Mouse (Mus musculus) spleen, adult 2 months (tissue): ENCODE data around the gene Dcxr.

Experiments used
- CTCF ChIP-seq: fragments of 200-500 bp; IDR thresholded peaks from 2 replicates; pipeline ENCODE4 v1.5.1; 2011; ENCODE audit warnings: mild to moderate bottlenecking, inconsistent platforms; ENCODE audit not compliant: insufficient read depth, insufficient read length, insufficient replicate concordance; ENCODE audit errors: extremely low read depth
- POLR2A ChIP-seq: fragments of 200-500 bp; IDR thresholded peaks from 2 replicates; pipeline ENCODE4 v1.6.1; 2011; ENCODE audit warnings: low read depth, low read length, inconsistent platforms

DNA sequence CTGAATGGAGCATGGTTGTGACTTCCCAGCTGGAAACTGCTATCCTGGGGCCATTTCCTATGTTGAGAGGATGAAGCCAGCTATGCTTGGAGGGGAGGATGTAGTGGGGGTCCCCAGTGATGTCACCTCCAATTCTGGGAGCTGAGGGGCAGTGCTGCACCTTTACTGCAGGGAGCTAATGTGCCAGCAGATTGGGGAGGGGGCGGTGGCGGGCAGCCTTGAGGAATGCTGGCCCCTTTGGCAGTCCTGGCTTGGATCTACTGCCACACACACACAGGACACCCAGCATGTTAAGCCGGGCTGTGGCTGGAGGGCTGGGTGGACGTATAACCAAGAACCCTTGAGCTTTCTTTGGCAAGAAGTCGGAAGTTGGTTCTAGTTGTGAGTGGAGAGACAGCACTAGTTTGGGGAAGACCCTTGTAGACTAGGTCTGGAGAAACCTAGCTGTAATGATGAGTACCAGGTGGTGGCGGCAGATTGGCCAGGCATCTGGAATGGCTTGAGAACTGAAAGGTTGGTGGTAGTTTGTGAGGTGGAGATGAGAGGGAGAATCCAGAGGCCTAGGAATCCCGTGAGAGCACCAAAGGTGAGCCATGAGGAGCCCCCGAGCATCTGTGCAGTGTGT is 15.0 kb downstream of the Dcxr start:
- TF ChIP-seq POLR2A = no peak
- no peak for TF ChIP-seq CTCF
